Mouse (Mus musculus): Measurements from ENCODE around the gene Cacnb4. TPM values are rescaled to one million over a fixed set of nuclear protein-coding genes. Genes with fewer than 3 reads are reported as not detected.

Gene Cacnb4
- polyA plus RNA-seq, 1 experiment = not detected

GRCm38 (mm10) chr2:52619406-52619974, 57.1 kb downstream of the Cacnb4 start:
- 78% methylated on average over 17 of the region's 17 CpGs for WGBS
- no peak for TF ChIP-seq CTCF (IDR thresholded peaks at IDR 0.05; ENCODE audit: insufficient read depth, low read depth, low read length)
- no peak for TF ChIP-seq POLR2A (IDR thresholded peaks at IDR 0.05; ENCODE audit: insufficient read depth, low read depth, low read length)
- peaks cover 14% of the 10 kb centered on the region for H3K4me1 ChIP-seq (ENCODE audit: control insufficient read depth, insufficient read depth, low read length)
- no peak overlapping the region for H3K27ac ChIP-seq (ENCODE audit: insufficient read depth, low read depth, low read length)
- no peak overlapping the region for H3K4me3 ChIP-seq (ENCODE audit: insufficient read depth, low read depth, low read length)

- Histone ChIP-seq H3K4me1 (ENCODE audit: control insufficient read depth, insufficient read depth, low read length) (peaks cover 10% of the 10 kb centered on the region), H3K27ac (ENCODE audit: insufficient read depth, low read depth, low read length) (no peak overlapping the region), H3K4me3 (ENCODE audit: insufficient read depth, low read depth, low read length) (no peak overlapping the region)
- TF ChIP-seq POLR2A (IDR thresholded peaks at IDR 0.05; ENCODE audit: insufficient read depth, low read depth, low read length) (no peak), CTCF (IDR thresholded peaks at IDR 0.05; ENCODE audit: insufficient read depth, low read depth, low read length) (no peak)
- 56% methylated on average over 2 of the region's 2 CpGs for WGBS
These were observed 57.8 kb downstream of the Cacnb4 start for GRCm38 (mm10) chr2:52618804-52619203.

- H3K27ac ChIP-seq (ENCODE audit: insufficient read depth, low read depth, low read length) = no peak overlapping the region
- WGBS = 69% methylated on average over 5 of the region's 5 CpGs
- no peak for TF ChIP-seq POLR2A (IDR thresholded peaks at IDR 0.05; ENCODE audit: insufficient read depth, low read depth, low read length)
- TF ChIP-seq CTCF (IDR thresholded peaks at IDR 0.05; ENCODE audit: insufficient read depth, low read depth, low read length) = no peak
These were observed 61.2 kb downstream of the Cacnb4 start for GRCm38 (mm10) chr2:52615429-52615828.

GRCm38 (mm10) chr2:52613888-52614287, 62.7 kb downstream of the Cacnb4 start:
- Histone ChIP-seq H3K4me3 (ENCODE audit: insufficient read depth, low read depth, low read length) (no peak overlapping the region), H3K4me1 (ENCODE audit: control insufficient read depth, insufficient read depth, low read length) (0 out of 2 replicates have a peak, but pooled peaks cover 3% of the 10 kb centered on the region), H3K27ac (ENCODE audit: insufficient read depth, low read depth, low read length) (no peak overlapping the region)
- whole genome bisulfite sequencing = 94% methylated on average over 4 of the region's 4 CpGs
- TF ChIP-seq POLR2A (IDR thresholded peaks at IDR 0.05; ENCODE audit: insufficient read depth, low read depth, low read length) (no peak), CTCF (IDR thresholded peaks at IDR 0.05; ENCODE audit: insufficient read depth, low read depth, low read length) (no peak)

More at GRCm38 (mm10) chr2:52615429-52615828, 61.2 kb downstream of the Cacnb4 start:
- Histone ChIP-seq H3K4me1 (ENCODE audit: control insufficient read depth, insufficient read depth, low read length) (peaks cover 5% of the 10 kb centered on the region), H3K4me3 (ENCODE audit: insufficient read depth, low read depth, low read length) (no peak overlapping the region)

GRCm38 (mm10) chr2:52609486-52609885, 67.1 kb downstream of the Cacnb4 start:
- Histone ChIP-seq H3K4me3 (ENCODE audit: insufficient read depth, low read depth, low read length) (no peak overlapping the region), H3K4me1 (ENCODE audit: control insufficient read depth, insufficient read depth, low read length) (0 out of 2 replicates have a peak, but pooled peaks cover 3% of the 10 kb centered on the region), H3K27ac (ENCODE audit: insufficient read depth, low read depth, low read length) (no peak overlapping the region)
- WGBS = 25% methylated on average over 1 of the region's 1 CpGs
- no peak for TF ChIP-seq POLR2A (IDR thresholded peaks at IDR 0.05; ENCODE audit: insufficient read depth, low read depth, low read length)
- no peak for TF ChIP-seq CTCF (IDR thresholded peaks at IDR 0.05; ENCODE audit: insufficient read depth, low read depth, low read length)

GRCm38 (mm10) chr2:52607857-52608485, 68.7 kb downstream of the Cacnb4 start:
- no peak overlapping the region for H3K27ac ChIP-seq (ENCODE audit: insufficient read depth, low read depth, low read length)
- H3K4me1 ChIP-seq (ENCODE audit: control insufficient read depth, insufficient read depth, low read length) = peaks cover 5% of the 10 kb centered on the region
- TF ChIP-seq POLR2A (IDR thresholded peaks at IDR 0.05; ENCODE audit: insufficient read depth, low read depth, low read length) = no peak
- no peak overlapping the region for H3K4me3 ChIP-seq (ENCODE audit: insufficient read depth, low read depth, low read length)
- 60% methylated on average over 5 of the region's 5 CpGs for WGBS

GRCm38 (mm10) chr2:52606331-52606730, 70.3 kb downstream of the Cacnb4 start:
- TF ChIP-seq CTCF (IDR thresholded peaks at IDR 0.05; ENCODE audit: insufficient read depth, low read depth, low read length) = no peak
- H3K27ac ChIP-seq (ENCODE audit: insufficient read depth, low read depth, low read length) = no peak overlapping the region
- WGBS = 77% methylated on average over 4 of the region's 4 CpGs

GRCm38 (mm10) chr2:52605321-52605720, 71.3 kb downstream of the Cacnb4 start:
- 22% methylated on average over 4 of the region's 4 CpGs for WGBS
- Histone ChIP-seq H3K27ac (ENCODE audit: insufficient read depth, low read depth, low read length) (no peak overlapping the region), H3K4me3 (ENCODE audit: insufficient read depth, low read depth, low read length) (no peak overlapping the region), H3K4me1 (ENCODE audit: control insufficient read depth, insufficient read depth, low read length) (peaks cover 5% of the 10 kb centered on the region)
- no peak for TF ChIP-seq POLR2A (IDR thresholded peaks at IDR 0.05; ENCODE audit: insufficient read depth, low read depth, low read length)
- TF ChIP-seq CTCF (IDR thresholded peaks at IDR 0.05; ENCODE audit: insufficient read depth, low read depth, low read length) = no peak

More at GRCm38 (mm10) chr2:52606331-52606730, 70.3 kb downstream of the Cacnb4 start:
- Histone ChIP-seq H3K4me1 (ENCODE audit: control insufficient read depth, insufficient read depth, low read length) (peaks cover 5% of the 10 kb centered on the region), H3K4me3 (ENCODE audit: insufficient read depth, low read depth, low read length) (no peak overlapping the region)

GRCm38 (mm10) chr2:52604651-52605020, 72.0 kb downstream of the Cacnb4 start:
- no peak overlapping the region for H3K4me3 ChIP-seq (ENCODE audit: insufficient read depth, low read depth, low read length)
- 82% methylated on average over 8 of the region's 8 CpGs for WGBS
- no peak overlapping the region for H3K27ac ChIP-seq (ENCODE audit: insufficient read depth, low read depth, low read length)
- TF ChIP-seq POLR2A (IDR thresholded peaks at IDR 0.05; ENCODE audit: insufficient read depth, low read depth, low read length) (no peak), CTCF (IDR thresholded peaks at IDR 0.05; ENCODE audit: insufficient read depth, low read depth, low read length) (no peak)
- H3K4me1 ChIP-seq (ENCODE audit: control insufficient read depth, insufficient read depth, low read length) = peaks cover 5% of the 10 kb centered on the region

Measured in olfactory bulb, adult 2 months (tissue).